Mouse (Mus musculus): Measurements from ENCODE around the gene Dctn3.

DNA sequence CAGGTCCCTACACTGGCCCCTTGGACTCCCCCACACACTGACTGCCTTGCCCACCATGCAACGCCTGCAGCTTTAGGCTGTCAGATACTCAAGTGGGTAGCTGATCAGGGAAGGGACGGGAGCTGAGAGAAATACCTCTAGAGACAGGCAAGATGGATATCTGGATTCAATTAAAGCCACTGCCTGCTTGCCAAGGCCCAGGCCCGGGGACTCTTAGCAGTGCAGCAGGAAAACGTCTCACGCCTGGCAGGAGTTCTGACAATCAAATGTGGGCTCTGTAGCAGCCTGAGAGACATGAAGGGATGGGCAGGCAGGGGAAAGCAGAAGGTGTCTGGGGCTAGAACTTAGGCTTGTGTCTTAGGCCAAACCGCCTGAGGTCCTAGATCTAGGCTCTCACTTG is 6.1 kb downstream of the Dctn3 start:
- no peak for TF ChIP-seq CTCF (conservative IDR thresholded peaks at IDR 0.05; ENCODE audit: low read length)
- no peak for TF ChIP-seq NANOG (IDR thresholded peaks at IDR 0.05; ENCODE audit: borderline replicate concordance, low read length)

Measured in E14TG2a.4 (cell line).